ENCODE assay signal across 10 mouse cellular contexts in genomic region chr12:17358981-17359380, GRCm38 (mm10). TPM values are rescaled to one million over a fixed set of nuclear protein-coding genes. Genes with fewer than 3 reads are reported as not detected.
DNase-seq lines count a peak whose midpoint lies in the region; ATAC-seq lines count a peak whose summit lies in the region.
"Had no signal": no experiment of that assay in that cellular context is flagged by ENCODE, and none has a peak within 500 bp of the region (broad histone marks: within the 10 kb centered on the region; RNA-seq: fewer than 3 reads in every experiment).

No protein-coding gene starts in this region.

- 85% methylated on average over 9 of the region's 9 CpGs for WGBS in heart, embryonic 12.5 days

- H3K9me3 ChIP-seq in heart, embryonic 12.5 days (replicated peaks): 0 out of 2 replicates have a peak, but pooled peaks cover 2% of the 10 kb centered on the region
- H3K9me3 ChIP-seq: midbrain, embryonic 12.5 days had no signal

- no peak overlapping the region for H3K27ac ChIP-seq in heart, embryonic 12.5 days (ENCODE audit: poor library complexity, severe bottlenecking)
- H3K27ac ChIP-seq: midbrain, embryonic 12.5 days had no signal

- no peak for ATAC-seq in heart, embryonic 12.5 days (ENCODE audit: insufficient number of reproducible peaks, low FRiP score)
- ATAC-seq in cerebellum, adult (ENCODE audit: insufficient number of reproducible peaks, low FRiP score, low TSS enrichment): no peak

- no peak overlapping the region for H3K4me3 ChIP-seq in heart, embryonic 12.5 days
- H3K4me3 ChIP-seq: midbrain, embryonic 12.5 days had no signal

- H3K27me3 ChIP-seq in heart, embryonic 12.5 days (replicated peaks): no peaks in the 10 kb centered on the region
- H3K27me3 ChIP-seq in splenic B cell, adult 2 months (ENCODE audit: control insufficient read depth, insufficient read depth, low read length, poor library complexity, severe bottlenecking): no peaks in the 10 kb centered on the region
- H3K27me3 ChIP-seq: midbrain, embryonic 12.5 days had no signal

- H3K9ac ChIP-seq in heart, embryonic 12.5 days: no peak overlapping the region
- H3K9ac ChIP-seq: midbrain, embryonic 12.5 days had no signal

- DNase-seq in heart, postnatal 4 days: peak; percentile 28
- DNase-seq in right cerebral cortex, adult 2 months (ENCODE audit: low spot score in 2 of 2): peak; percentile 47 to 51
- no peak for DNase-seq in right cerebral cortex, postnatal 36 days (ENCODE audit: low spot score in 2 of 2)
- peak; percentile 62 to 88 for DNase-seq in kidney, adult 8-10 months
- peak; percentile 13 for DNase-seq in splenic B cell, adult 2 months (ENCODE audit: low read depth, low spot score)
- no peak for DNase-seq in neural tube, embryonic 10.5 days (ENCODE audit: extremely low spot score, low spot score)

- H3K4me1 ChIP-seq in heart, embryonic 12.5 days (replicated peaks): no peaks in the 10 kb centered on the region

- peaks cover 77% of the 10 kb centered on the region for H3K36me3 ChIP-seq in heart, embryonic 12.5 days
- peaks cover 14% of the 10 kb centered on the region for H3K36me3 ChIP-seq in splenic B cell, adult 2 months (ENCODE audit: control insufficient read depth, insufficient read depth, low read length, poor library complexity, severe bottlenecking)

- no peak overlapping the region for H3K4me2 ChIP-seq in heart, embryonic 12.5 days
- H3K4me2 ChIP-seq: midbrain, embryonic 12.5 days had no signal

RNA-seq across cellular contexts. Expression of gene Nol10, which starts 10.7 kb away (rescaled TPM):
- 10 to 100 TPM; 10.4 to 11.3 TPM for total RNA-seq in heart, postnatal 4 days (2021)
- polyA plus RNA-seq in heart, embryonic 12.5 days (2016; fragmentation: Nextera tagmentation; extraction: Ambion mirVana): 16.6 and 18.3 TPM in 2 replicates

RNA-seq across cellular contexts. Expression of gene Atp6v1c2, which starts 29.8 kb away (rescaled TPM):
- total RNA-seq in heart, postnatal 4 days (2021): not detected
- polyA plus RNA-seq in heart, embryonic 12.5 days (2016; fragmentation: Nextera tagmentation; extraction: Ambion mirVana): 0.22 TPM in 2 replicates
- total RNA-seq: common myeloid progenitor, adult 5-6 weeks had no signal

Comparison
In these comparisons a context has a peak if more than half of its experiments do, and no peak if none do; other contexts are left out.
1. DNase-seq: peak in heart, postnatal 4 days (single experiment), right cerebral cortex, adult 2 months (2 of 2), kidney, adult 8-10 months (2 of 2) and splenic B cell, adult 2 months (single experiment); none in right cerebral cortex, postnatal 36 days (0 of 2) and neural tube, embryonic 10.5 days (single experiment).